Mouse (Mus musculus): ENCODE measurements at regions not wholly inside any gene's neighbourhood (a gene's known extent, or its start where the extent isn't known, plus 50 kb on each side); places are given as distances from the start of the nearest gene placed in this dataset.
A peak's percentile ranks its signal among the peaks of the same experiment; 100 is the strongest.

GRCm38 (mm10) chr9:49958890-49959289, 160.2 kb upstream of the Ncam1 start:
- no peaks in the 10 kb centered on the region for H3K27me3 ChIP-seq (ENCODE audit: control insufficient read depth, insufficient read depth, low read length)
- no peaks in the 10 kb centered on the region for H3K36me3 ChIP-seq (ENCODE audit: control insufficient read depth, insufficient read depth, low read length)
- no peak overlapping the region for H3K4me2 ChIP-seq (ENCODE audit: low read depth, low read length)
- no peak for ATAC-seq (ENCODE audit: low read depth)
- peaks cover 21% of the 10 kb centered on the region for H3K4me1 ChIP-seq (ENCODE audit: control insufficient read depth, insufficient read depth, low read length)
- 67% methylated on average over 3 of the region's 3 CpGs for WGBS
- no peak overlapping the region for H3K4me3 ChIP-seq (ENCODE audit: low read depth, low read length)
- H3K9me3 ChIP-seq (ENCODE audit: control insufficient read depth, low read length), result no peaks in the 10 kb centered on the region
- no peak overlapping the region for H3K27ac ChIP-seq (ENCODE audit: low read depth, low read length)
- H3K9ac ChIP-seq (replicated peaks; ENCODE audit: low read depth, low read length), result no peak overlapping the region

- H3K4me3 ChIP-seq (ENCODE audit: low read depth, low read length), result no peak overlapping the region
- no peaks in the 10 kb centered on the region; the same call in 1 of the 2 replicates for H3K4me1 ChIP-seq (ENCODE audit: control insufficient read depth, insufficient read depth, low read length)
- H3K27ac ChIP-seq (ENCODE audit: low read depth, low read length), result no peak overlapping the region
- H3K4me2 ChIP-seq (ENCODE audit: low read depth, low read length), result no peak overlapping the region
- no peak overlapping the region for H3K9ac ChIP-seq (replicated peaks; ENCODE audit: low read depth, low read length)
- no peaks in the 10 kb centered on the region for H3K36me3 ChIP-seq (ENCODE audit: control insufficient read depth, insufficient read depth, low read length)
- WGBS, result 68% methylated on average over 3 of the region's 3 CpGs
- no peak for ATAC-seq (ENCODE audit: low read depth)
- no peaks in the 10 kb centered on the region for H3K27me3 ChIP-seq (ENCODE audit: control insufficient read depth, insufficient read depth, low read length)
- H3K9me3 ChIP-seq (ENCODE audit: control insufficient read depth, low read length), result no peaks in the 10 kb centered on the region
These were observed 155.9 kb upstream of the Ncam1 start for GRCm38 (mm10) chr9:49954601-49955000.

GRCm38 (mm10) chr9:49950321-49950720, 151.6 kb upstream of the Ncam1 start:
- H3K27me3 ChIP-seq (ENCODE audit: control insufficient read depth, insufficient read depth, low read length), result no peaks in the 10 kb centered on the region
- H3K4me3 ChIP-seq (ENCODE audit: low read depth, low read length), result no peak overlapping the region
- H3K9me3 ChIP-seq (ENCODE audit: control insufficient read depth, low read length), result no peaks in the 10 kb centered on the region
- ATAC-seq (ENCODE audit: low read depth), result no peak
- WGBS, result 31% methylated on average over 5 of the region's 5 CpGs
- no peak overlapping the region for H3K4me2 ChIP-seq (ENCODE audit: low read depth, low read length)
- no peaks in the 10 kb centered on the region for H3K4me1 ChIP-seq (ENCODE audit: control insufficient read depth, insufficient read depth, low read length)
- H3K36me3 ChIP-seq (ENCODE audit: control insufficient read depth, insufficient read depth, low read length), result no peaks in the 10 kb centered on the region
- no peak overlapping the region for H3K27ac ChIP-seq (ENCODE audit: low read depth, low read length)
- no peak overlapping the region for H3K9ac ChIP-seq (replicated peaks; ENCODE audit: low read depth, low read length)

- H3K4me3 ChIP-seq (ENCODE audit: low read depth, low read length), result no peak overlapping the region
- H3K9ac ChIP-seq (replicated peaks; ENCODE audit: low read depth, low read length), result no peak overlapping the region
- no peak for ATAC-seq (ENCODE audit: low read depth)
- no peaks in the 10 kb centered on the region for H3K4me1 ChIP-seq (ENCODE audit: control insufficient read depth, insufficient read depth, low read length)
- H3K4me2 ChIP-seq (ENCODE audit: low read depth, low read length), result no peak overlapping the region
- H3K27me3 ChIP-seq (ENCODE audit: control insufficient read depth, insufficient read depth, low read length), result no peaks in the 10 kb centered on the region
- 91% methylated on average over 4 of the region's 4 CpGs for WGBS
- H3K27ac ChIP-seq (ENCODE audit: low read depth, low read length), result no peak overlapping the region
- H3K9me3 ChIP-seq (ENCODE audit: control insufficient read depth, low read length), result no peaks in the 10 kb centered on the region
- H3K36me3 ChIP-seq (ENCODE audit: control insufficient read depth, insufficient read depth, low read length), result no peaks in the 10 kb centered on the region
These were observed 149.8 kb upstream of the Ncam1 start for GRCm38 (mm10) chr9:49948546-49948945.

GRCm38 (mm10) chr9:49946857-49947256, 148.1 kb upstream of the Ncam1 start:
- Histone ChIP-seq H3K4me3 (ENCODE audit: low read depth, low read length) (no peak overlapping the region), H3K9me3 (ENCODE audit: control insufficient read depth, low read length) (no peaks in the 10 kb centered on the region), H3K27ac (ENCODE audit: low read depth, low read length) (no peak overlapping the region), H3K27me3 (ENCODE audit: control insufficient read depth, insufficient read depth, low read length) (no peaks in the 10 kb centered on the region), H3K36me3 (ENCODE audit: control insufficient read depth, insufficient read depth, low read length) (no peaks in the 10 kb centered on the region), H3K4me2 (ENCODE audit: low read depth, low read length) (no peak overlapping the region), H3K9ac (replicated peaks; ENCODE audit: low read depth, low read length) (no peak overlapping the region), H3K4me1 (ENCODE audit: control insufficient read depth, insufficient read depth, low read length) (no peaks in the 10 kb centered on the region)
- no peak for ATAC-seq (ENCODE audit: low read depth)
- WGBS, result 71% methylated on average over 2 of the region's 2 CpGs

- no peaks in the 10 kb centered on the region for H3K27me3 ChIP-seq (ENCODE audit: control insufficient read depth, insufficient read depth, low read length)
- H3K4me3 ChIP-seq (ENCODE audit: low read depth, low read length), result no peak overlapping the region
- no peak overlapping the region for H3K4me2 ChIP-seq (ENCODE audit: low read depth, low read length)
- no peak overlapping the region for H3K9ac ChIP-seq (replicated peaks; ENCODE audit: low read depth, low read length)
- H3K4me1 ChIP-seq (ENCODE audit: control insufficient read depth, insufficient read depth, low read length), result peaks cover 8% of the 10 kb centered on the region; the same call in 1 of the 2 replicates
- H3K36me3 ChIP-seq (ENCODE audit: control insufficient read depth, insufficient read depth, low read length), result no peaks in the 10 kb centered on the region
- ATAC-seq (ENCODE audit: low read depth), result peak; percentile 61; the same call in 1 of the 2 replicates
- H3K9me3 ChIP-seq (ENCODE audit: control insufficient read depth, low read length), result no peaks in the 10 kb centered on the region
- H3K27ac ChIP-seq (ENCODE audit: low read depth, low read length), result no peak overlapping the region
- 6% methylated on average over 9 of the region's 9 CpGs for WGBS
These were observed 137.0 kb upstream of the Ncam1 start for GRCm38 (mm10) chr9:49935555-49936376.

- H3K36me3 ChIP-seq (ENCODE audit: control insufficient read depth, insufficient read depth, low read length), result no peaks in the 10 kb centered on the region
- no peak overlapping the region for H3K9ac ChIP-seq (replicated peaks; ENCODE audit: low read depth, low read length)
- H3K4me2 ChIP-seq (ENCODE audit: low read depth, low read length), result no peak overlapping the region
- H3K9me3 ChIP-seq (ENCODE audit: control insufficient read depth, low read length), result no peaks in the 10 kb centered on the region
- WGBS, result 49% methylated on average over 3 of the region's 3 CpGs
- no peak for ATAC-seq (ENCODE audit: low read depth)
- no peak overlapping the region for H3K4me3 ChIP-seq (ENCODE audit: low read depth, low read length)
- H3K4me1 ChIP-seq (ENCODE audit: control insufficient read depth, insufficient read depth, low read length), result peaks cover 7% of the 10 kb centered on the region; the same call in 1 of the 2 replicates
- no peaks in the 10 kb centered on the region for H3K27me3 ChIP-seq (ENCODE audit: control insufficient read depth, insufficient read depth, low read length)
- H3K27ac ChIP-seq (ENCODE audit: low read depth, low read length), result no peak overlapping the region
These were observed 129.4 kb upstream of the Ncam1 start for GRCm38 (mm10) chr9:49928041-49928656.

GRCm38 (mm10) chr9:49927281-49927680, 128.6 kb upstream of the Ncam1 start:
- Histone ChIP-seq H3K9me3 (ENCODE audit: control insufficient read depth, low read length) (no peaks in the 10 kb centered on the region), H3K4me2 (ENCODE audit: low read depth, low read length) (no peak overlapping the region), H3K27me3 (ENCODE audit: control insufficient read depth, insufficient read depth, low read length) (no peaks in the 10 kb centered on the region), H3K36me3 (ENCODE audit: control insufficient read depth, insufficient read depth, low read length) (no peaks in the 10 kb centered on the region), H3K9ac (replicated peaks; ENCODE audit: low read depth, low read length) (no peak overlapping the region), H3K27ac (ENCODE audit: low read depth, low read length) (no peak overlapping the region), H3K4me3 (ENCODE audit: low read depth, low read length) (no peak overlapping the region), H3K4me1 (ENCODE audit: control insufficient read depth, insufficient read depth, low read length) (peaks cover 13% of the 10 kb centered on the region; the same call in 1 of the 2 replicates)
- no peak for ATAC-seq (ENCODE audit: low read depth)
- 71% methylated on average over 1 of the region's 1 CpGs for WGBS

- no peaks in the 10 kb centered on the region for H3K36me3 ChIP-seq (ENCODE audit: control insufficient read depth, insufficient read depth, low read length)
- WGBS, result 90% methylated on average over 2 of the region's 2 CpGs
- peaks cover 13% of the 10 kb centered on the region; the same call in 1 of the 2 replicates for H3K4me1 ChIP-seq (ENCODE audit: control insufficient read depth, insufficient read depth, low read length)
- H3K27me3 ChIP-seq (ENCODE audit: control insufficient read depth, insufficient read depth, low read length), result no peaks in the 10 kb centered on the region
- no peak overlapping the region for H3K4me2 ChIP-seq (ENCODE audit: low read depth, low read length)
- no peaks in the 10 kb centered on the region for H3K9me3 ChIP-seq (ENCODE audit: control insufficient read depth, low read length)
- ATAC-seq (ENCODE audit: low read depth), result no peak
- no peak overlapping the region for H3K9ac ChIP-seq (replicated peaks; ENCODE audit: low read depth, low read length)
- no peak overlapping the region for H3K4me3 ChIP-seq (ENCODE audit: low read depth, low read length)
- H3K27ac ChIP-seq (ENCODE audit: low read depth, low read length), result no peak overlapping the region
These were observed 127.1 kb upstream of the Ncam1 start for GRCm38 (mm10) chr9:49925796-49926195.
